Mouse (Mus musculus) adrenal gland, adult (tissue): ENCODE results near the gene 1110032F04Rik.
"Not testable (repeated sequence)": the region's sequence is repeated elsewhere in the genome, so short reads cannot be mapped to it uniquely, and the experiment has no call there.

ENCODE experiments used
- DNase-seq, 2 experiments: peaks; one replicate each; pipeline ENCODE4 v3.0.0; 2022 to 2023; ENCODE audit warnings: low spot score in 1 of 2; ENCODE audit not compliant: inconsistent age in 2 of 2

The 1110032F04Rik gene

DNA sequence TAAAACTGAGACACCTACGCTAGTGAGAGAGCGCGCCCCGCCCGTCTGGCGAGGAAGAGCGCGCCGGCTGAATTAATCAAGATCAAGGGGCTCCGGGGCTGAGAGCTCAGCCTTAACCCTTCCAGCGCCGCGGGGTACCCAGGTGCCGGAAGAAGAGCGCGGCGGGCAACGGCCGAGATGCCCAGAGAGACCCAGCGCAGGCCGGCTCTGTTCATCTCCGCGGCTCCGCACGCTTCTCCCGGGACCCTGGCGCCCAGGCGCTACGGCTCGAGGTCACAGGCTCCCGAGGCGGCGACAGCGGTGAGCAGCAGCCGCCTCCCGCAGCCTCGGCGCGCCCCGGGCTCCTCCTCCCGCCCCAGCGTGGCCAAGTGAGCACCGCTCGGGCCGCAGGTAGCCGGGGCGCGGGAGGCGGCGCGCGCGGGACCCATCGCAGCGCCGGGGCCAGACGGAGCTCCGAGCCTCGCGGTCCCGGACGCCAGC, at the start of gene 1110032F04Rik:
TSS of gene 1110032F04Rik (plus strand) at position 376 of the 480 bp plus-strand sequence.
- peak; percentile 24 to 67 for DNase-seq

DNA sequence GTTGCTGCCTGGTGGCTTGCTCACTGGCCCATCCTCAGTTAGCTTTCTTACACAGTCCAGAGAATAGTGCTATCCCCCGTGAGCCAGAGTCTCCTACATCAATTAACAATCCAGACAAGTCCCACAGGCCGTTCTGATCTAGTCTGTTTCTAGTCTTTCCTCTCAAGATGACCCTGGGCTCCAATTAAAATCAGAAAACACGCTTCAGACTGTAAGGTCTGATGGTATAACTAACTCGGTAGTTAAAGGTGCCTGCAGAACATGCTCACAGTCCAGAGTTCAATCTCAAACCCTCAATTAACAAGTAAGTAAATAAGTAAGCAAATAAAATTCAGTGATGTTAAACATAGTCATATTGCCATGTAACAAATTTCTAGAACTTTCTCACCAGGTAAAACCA, 48.0 kb upstream of the 1110032F04Rik start:
- DNase-seq: no peak

DNA sequence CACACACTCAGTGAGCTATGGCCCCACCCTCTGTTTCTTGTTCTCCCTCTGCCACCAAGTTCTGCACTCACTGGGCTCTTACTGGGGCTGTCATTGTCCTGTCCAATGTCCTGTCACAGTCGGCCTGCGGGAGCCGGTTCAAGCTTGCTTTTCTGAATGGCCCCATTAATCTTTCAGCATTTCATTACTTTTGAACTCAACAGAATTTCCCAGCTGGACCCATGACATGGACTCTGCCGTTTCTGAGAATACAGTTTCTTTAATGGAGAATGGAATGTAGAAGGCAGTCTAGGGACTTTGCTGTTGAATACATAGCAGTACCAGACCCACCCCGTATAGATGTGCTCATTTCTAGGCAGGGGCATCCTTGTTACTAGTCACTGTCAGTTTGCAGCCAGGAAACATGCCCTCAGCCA, 47.5 kb upstream of the 1110032F04Rik start:
- no peak for DNase-seq

DNA sequence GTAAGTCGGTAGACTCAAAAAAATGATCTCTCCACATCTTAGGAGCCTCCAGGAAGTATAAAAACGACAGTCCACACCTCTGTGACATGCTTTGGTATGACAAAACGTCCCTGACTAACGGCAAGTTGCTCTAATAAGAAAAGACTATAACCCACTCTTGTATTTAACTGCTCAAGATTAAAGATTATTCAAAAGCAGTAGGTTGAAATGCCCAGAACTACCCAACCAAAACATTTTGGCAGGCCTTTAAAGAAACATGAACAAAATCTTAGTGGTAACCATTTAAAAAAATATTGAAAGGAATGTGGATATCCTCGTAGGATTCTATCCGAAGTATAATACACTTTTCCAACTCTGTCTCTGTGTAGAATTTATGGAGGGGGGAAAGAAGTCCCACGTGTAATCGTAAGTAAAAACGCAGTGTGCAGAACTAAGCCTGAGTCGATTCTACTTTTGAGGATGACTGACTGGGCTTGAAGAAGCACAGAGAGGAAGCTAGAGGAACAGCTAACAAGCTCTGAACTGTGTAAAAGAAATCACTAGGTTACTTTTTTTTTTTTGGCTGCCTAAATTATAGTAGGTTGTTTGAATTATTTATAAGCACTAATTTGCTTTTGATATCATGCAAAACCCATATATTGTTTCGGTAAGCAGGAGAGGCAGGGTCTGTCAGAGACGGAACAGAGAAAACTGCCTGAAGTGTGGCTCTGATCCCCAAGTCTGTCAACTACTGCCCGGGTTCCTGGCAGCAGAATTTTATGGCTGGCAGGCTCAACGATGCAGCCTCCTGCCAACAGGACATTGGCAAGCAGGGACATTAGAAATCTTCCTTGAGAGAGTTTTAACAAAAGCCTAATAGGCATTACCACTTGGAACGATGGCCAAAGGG, 45.3 kb upstream of the 1110032F04Rik start:
- no peak for DNase-seq

DNA sequence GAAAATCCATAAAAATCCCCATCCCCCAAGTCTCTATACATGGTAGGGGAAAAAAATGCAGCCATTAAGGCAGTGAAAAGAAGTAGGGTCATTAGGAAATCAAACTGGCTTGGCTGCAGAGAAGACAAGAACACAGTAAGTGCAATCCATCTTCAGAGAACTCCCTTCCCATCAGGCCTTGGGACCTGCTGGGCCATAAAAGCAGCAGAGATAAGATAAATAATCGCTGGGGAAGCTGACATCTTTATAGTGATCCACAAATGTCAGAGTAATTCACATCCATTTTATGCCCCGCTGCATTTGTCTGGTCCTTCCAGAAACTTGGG, 44.7 kb upstream of the 1110032F04Rik start:
- peak in 1 of 2 experiments; percentile 39 for DNase-seq

DNA sequence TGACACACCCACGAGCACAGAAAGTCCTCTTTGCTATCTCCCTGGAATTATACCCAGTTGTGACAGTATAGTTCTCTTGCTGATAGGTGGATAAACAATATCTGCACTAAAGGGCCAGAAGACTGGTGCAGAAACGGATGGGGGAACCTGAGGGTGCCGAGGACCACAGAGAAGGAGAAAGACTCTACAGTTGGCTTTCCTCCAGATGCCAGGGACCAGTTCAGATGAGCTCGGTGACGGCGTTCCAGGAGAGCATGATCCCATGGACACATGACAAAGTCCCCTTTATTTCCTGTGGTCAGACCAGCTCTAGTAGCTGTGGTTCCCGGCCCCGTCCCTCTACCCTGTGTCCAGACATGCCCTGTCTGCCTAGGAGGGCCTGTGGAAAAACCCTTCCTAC, 44.2 kb upstream of the 1110032F04Rik start:
- no peak for DNase-seq

DNA sequence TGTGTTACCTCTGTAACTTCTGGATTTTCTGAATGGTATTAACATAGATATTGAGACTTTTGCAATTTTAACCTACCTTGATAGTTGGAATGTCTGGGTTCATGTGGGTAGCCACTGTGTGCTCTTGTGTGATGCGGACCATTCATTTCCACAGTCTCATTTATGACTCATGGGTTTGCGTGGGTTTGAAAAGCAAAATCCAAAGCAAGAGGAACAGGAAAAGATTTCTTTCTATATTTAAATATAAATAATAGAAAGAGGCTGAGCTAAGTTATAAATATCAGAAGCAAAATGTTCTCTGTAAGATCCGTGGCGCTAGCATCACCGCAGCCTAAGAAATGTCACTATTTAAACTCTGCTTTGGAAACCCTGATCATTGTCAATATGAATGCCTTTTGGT, 41.7 kb upstream of the 1110032F04Rik start:
- no peak for DNase-seq

DNA sequence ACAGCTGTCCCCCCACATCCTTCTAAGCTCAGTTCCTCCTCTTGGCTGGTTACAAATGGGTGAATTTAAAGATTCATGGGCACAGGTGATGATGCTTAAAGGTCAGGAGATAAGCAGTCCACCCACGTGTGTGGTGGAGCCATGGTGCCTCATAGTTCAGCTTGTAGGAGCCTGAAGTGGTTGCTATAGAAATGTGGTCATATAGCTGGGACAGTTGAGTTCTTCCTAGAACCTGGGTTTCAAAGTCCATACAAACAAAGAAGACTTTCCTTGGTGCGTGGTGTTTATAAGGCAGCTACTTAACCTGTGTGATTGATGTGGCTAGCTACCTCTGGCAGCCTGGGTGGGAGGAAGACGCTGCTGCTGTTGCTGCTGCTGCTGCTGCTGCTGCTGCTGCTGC, 39.4 kb upstream of the 1110032F04Rik start:
- no peak for DNase-seq

DNA sequence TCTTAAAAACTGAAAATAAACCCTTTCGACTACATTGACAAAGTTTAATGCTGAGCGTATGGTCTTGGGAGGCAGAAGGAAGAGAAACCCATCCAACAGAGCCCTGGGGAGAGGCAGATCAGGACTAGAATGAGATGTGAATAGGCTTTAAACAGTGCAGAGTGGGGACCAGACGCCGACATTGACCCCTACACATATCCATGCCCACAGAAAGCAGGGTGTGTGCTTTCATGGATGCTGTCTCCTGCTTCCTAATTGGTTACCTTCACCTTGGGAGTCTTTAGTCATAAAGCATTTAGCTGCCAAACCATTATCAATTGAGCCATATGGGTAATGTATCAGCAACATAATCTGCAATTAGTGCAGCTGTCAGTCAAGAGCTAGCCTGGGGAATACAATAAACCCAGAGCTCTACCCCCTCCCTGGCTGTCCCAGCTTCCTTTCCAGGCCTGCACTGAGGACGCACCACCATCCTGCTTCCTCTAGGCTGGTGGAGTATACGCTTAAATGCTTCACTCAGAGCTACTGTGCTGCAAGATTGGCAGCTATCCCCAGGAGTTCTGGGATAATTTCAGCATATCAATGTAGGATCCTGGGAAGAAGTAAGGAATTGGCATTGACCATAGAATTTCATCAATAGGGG, 32.4 kb upstream of the 1110032F04Rik start:
- DNase-seq: no peak

DNA sequence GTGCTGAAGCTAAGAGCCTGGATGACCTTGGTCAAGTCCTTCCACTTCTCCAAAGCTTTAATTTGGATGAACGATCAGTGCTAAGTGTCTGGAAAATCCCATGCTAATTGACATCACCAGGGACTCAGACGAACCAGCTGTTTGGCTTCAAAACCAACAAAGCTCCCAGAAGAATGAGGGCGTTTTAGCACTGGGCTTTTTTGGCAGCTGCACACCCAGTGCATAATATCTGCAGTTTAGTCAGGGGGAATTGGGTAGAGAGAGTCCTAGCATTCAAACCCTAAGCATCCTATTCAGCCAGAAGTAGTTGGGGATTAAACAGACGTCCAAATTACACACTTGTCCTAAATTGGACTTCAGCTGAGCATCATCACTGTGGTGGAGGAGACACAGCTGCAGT, 29.2 kb upstream of the 1110032F04Rik start:
- DNase-seq: no peak

DNA sequence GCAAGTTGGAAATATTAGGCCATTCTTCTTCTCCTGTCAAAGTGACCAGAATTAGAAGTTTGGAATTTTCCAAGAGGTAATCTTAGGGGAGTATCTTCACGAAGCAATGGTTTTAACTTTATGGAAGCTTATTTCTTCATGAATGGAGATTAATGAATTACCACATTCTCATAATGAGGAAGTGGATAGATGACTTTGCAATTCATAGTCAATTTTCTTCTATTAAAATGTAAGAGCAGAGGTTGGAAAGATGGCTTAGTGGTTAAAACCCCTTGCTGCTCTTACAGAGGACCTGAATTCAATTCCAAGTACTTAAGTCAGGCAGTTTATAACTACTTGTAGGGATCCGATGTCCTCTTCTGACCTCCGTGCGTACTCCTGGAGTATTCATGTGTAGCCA, 25.4 kb upstream of the 1110032F04Rik start:
- DNase-seq: no peak

DNA sequence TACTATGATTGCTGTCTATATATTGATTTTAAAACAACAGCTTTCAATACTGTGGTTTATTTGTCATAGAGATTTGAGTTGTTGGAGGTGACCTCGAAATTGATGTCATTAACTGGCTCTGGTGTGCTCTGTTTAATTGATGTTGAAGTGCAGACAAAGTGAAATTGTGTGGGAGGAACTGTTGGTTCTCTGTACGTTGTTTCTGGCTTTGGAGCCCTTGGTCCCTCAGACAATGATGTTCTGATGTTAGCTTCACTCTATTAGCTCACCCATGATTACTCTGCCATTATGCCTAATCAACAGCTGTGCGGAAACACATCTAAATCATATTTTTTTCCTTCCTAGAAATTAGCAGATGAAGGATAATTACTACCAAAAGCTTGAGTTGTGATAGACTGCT, 21.1 kb upstream of the 1110032F04Rik start:
- no peak for DNase-seq

DNA sequence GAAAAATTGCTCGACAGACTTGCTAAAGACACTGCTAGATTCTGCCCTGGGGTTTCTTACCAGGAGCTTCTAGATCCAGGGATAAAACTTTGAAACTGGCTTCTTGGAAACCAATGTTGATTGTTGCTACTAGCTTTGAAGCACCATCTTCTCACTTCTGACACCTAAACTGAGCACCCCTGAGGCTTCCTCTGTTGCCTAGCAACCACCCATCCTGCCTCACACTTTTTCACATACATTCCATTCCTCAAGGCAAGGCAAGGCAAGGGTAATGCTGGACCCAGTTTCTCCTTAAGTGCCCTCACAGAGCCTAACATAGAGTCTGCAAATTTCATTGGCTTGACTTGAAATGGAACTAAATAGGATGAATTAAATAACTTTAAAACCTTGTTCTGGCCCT, 17.0 kb upstream of the 1110032F04Rik start:
- no peak for DNase-seq

DNA sequence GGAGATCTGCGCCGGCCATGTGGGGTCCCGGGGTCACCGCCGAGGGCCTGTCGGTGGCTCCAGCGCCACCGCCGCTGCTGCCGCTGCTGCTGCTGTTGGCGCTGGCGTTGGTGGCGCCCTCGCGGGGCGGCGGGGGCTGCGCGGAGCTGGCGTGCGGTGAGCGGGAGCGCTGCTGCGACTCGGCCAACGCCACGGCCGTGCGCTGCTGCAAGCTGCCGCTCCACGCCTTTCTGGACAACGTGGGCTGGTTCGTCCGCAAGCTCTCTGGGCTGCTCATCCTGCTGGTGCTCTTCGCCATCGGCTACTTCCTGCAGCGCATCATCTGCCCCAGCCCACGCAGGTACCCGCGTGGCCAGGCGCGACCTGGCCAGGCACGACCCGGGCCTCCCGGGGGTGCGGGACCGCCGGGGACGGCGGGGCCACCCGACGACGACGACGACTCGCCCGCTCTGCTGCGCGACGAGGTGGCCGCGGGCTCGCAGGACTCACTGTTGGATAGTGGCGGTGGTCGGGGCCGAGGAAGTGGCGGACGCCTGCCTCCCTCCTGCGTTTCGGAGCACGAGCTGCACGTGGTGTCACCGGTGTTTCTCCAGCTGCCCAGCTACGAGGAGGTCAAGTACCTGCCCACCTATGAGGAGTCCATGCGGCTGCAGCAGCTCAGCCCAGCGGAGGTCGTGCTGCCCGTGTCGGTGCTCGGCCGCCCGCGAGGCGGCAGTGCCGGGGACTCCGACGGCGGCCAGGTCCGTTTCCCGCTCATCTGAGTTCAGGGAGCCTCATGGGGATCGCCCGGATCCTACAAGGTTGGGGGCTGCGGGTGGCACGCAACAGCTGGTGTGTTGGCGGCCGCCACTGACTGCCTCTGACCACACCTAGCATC, 543 bp downstream of the 1110032F04Rik start:
- peak; percentile 23 to 53 for DNase-seq

DNA sequence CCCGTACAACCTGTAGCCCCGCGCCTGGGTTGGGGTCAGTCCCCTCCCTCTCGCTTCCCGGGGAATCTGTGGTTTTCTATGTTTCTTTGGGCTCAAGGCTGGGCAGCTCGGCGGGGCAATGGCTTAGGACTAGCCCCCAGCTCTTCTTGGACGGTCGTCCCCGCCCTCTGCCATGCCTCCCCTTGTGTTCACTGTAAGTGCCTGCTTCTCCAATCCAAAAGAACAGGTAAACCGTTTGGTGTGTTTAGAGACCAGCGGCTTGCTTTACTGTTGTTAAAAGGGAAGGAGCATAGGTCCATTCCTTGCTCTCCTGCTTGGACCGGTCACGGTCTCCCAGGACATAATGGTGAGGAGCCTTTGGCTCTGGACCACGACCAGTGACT, 1.2 kb downstream of the 1110032F04Rik start:
- peak in 1 of 2 experiments; percentile 21 for DNase-seq

DNA sequence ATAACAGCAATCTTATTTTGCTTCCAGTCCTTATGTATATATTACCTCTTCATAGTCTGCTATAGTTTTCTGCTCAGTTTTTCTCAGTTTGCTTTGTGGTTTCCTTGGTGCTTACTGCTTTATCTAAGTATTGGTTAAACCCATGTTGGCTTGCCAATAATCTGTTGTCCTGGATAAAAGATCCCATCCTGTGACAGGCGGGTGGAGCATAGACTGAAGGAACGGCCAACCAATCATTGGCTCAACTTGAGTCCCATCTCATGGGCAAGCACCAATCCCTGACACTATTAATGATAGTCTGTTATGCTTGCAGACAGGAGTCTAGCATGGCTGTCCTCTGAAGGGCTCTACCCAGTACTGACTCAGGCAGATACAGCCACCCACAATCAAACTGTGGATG, 4.7 kb downstream of the 1110032F04Rik start:
- no peak for DNase-seq

DNA sequence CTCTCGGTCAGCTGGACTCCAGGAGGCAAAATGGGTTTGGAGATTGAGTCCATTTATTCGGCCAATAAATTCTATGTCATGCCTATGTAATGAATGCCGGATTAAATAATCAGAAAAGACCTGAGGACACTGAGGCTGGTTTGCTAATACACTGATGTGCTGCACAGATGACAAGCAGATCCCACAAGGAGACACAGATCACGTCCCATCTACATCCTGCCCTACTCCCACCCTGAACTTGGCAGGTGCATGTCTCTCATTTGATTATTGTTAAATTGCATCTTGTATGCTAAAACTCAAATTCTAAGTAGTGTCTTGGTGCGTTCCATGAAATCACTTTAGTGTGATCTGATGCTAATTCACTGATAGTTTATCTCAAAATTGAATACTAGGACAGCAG, 17.5 kb downstream of the 1110032F04Rik start:
- DNase-seq: no peak

DNA sequence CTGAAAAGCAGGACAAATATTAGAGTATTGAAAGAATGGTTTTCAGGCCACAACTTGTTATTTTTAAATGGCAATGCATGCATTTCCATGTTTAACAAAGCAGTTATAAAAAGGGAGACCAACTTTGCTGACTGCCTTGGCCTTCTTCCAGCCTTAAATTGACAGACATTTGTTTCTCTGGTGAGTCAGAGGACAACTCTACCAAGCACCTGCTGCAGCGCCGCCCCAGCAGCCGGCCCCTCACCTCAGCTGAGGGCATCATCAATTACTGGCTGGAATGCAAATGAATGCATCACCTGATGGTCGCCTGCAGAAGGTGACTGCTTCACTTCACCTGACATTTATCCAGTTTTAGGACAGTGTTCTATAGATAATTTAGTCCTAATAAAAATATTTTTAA, 26.0 kb downstream of the 1110032F04Rik start:
- peak in 1 of 2 experiments; percentile 30 for DNase-seq

DNA sequence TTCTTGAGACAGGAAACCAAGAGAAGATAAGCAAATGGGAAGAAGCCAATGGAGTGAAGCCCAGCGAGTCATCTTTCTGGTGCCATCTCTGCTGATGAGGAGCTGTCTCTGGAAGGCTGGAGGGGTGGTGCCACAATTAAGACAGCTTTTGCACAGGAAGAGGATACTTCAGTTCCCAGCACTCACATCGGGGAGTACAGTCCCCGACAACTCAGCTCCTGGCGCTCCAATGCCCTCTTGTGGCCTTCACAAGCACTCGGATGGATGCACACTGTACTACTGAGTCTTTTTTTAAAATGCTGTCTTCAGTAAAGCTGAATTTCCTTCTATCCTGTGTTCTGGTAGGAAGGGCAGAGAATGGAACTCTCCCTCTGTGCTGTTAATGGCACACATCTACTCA, 27.8 kb downstream of the 1110032F04Rik start:
- DNase-seq: no peak

DNA sequence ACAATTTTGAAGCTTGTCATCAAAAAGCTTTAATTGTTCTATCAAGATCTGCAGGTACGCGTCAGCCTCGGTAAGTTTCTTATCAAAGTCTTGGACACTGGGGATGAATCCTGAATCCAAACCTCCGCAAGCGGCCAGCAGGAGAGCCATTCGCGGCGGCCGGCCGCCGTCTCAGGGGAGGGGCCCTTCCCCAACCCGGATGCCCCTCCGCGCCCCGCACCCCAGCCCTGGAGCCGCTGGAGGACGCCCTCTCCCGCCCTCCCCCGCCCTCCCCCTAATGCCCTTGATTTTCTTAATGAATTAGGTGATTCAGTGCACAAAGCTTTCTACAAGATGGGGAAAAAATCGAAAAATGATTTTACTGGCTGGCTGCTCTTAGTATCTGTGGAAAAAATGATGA, 33.2 kb downstream of the 1110032F04Rik start:
- not testable (repeated sequence) for DNase-seq
